Mouse (Mus musculus): ENCODE results near the gene Dtd1. TPM values are rescaled to one million over a fixed set of nuclear protein-coding genes. Genes with fewer than 3 reads are reported as not detected.

The Dtd1 gene
- polyA plus RNA-seq, 2 experiments from 2014 or later: 77.6 to 83.2 TPM

GRCm38 (mm10) chr2:144769118-144769496 lies 169.4 kb downstream of the Dtd1 start:
- no peak for ATAC-seq

GRCm38 (mm10) chr2:144769556-144769955 lies 169.9 kb downstream of the Dtd1 start:
- no peak for ATAC-seq

GRCm38 (mm10) chr2:144770452-144770941 lies 170.8 kb downstream of the Dtd1 start:
- no peak for ATAC-seq

GRCm38 (mm10) chr2:144771841-144772240 lies 172.1 kb downstream of the Dtd1 start:
- no peak for ATAC-seq

- ATAC-seq: no peak
Observed at GRCm38 (mm10) chr2:144774636-144775160, 175.0 kb downstream of the Dtd1 start.

GRCm38 (mm10) chr2:144775626-144776025 lies 175.9 kb downstream of the Dtd1 start:
- ATAC-seq: no peak

- no peak for ATAC-seq
Observed at GRCm38 (mm10) chr2:144779263-144779662, 179.6 kb downstream of the Dtd1 start.

- no peak for ATAC-seq
Observed at GRCm38 (mm10) chr2:144780731-144781130, 181.0 kb downstream of the Dtd1 start.

GRCm38 (mm10) chr2:144781871-144782270 lies 182.2 kb downstream of the Dtd1 start:
- no peak for ATAC-seq

- ATAC-seq: no peak
Observed at GRCm38 (mm10) chr2:144782481-144782880, 182.8 kb downstream of the Dtd1 start.

- no peak for ATAC-seq
Observed at GRCm38 (mm10) chr2:144783190-144783589, 183.5 kb downstream of the Dtd1 start.

GRCm38 (mm10) chr2:144783831-144784230 lies 184.1 kb downstream of the Dtd1 start:
- ATAC-seq: no peak

GRCm38 (mm10) chr2:144791671-144792294 lies 192.1 kb downstream of the Dtd1 start:
- no peak for ATAC-seq

GRCm38 (mm10) chr2:144797515-144797914 lies 197.8 kb downstream of the Dtd1 start:
- ATAC-seq: no peak

GRCm38 (mm10) chr2:144807766-144808754 lies 208.4 kb downstream of the Dtd1 start:
- ATAC-seq: no peak

Other genes with a start within 250 kb of the Dtd1 start
- gene Kat14, start 230.9 kb upstream of the Dtd1 start, polyA plus RNA-seq (2017; shearing (Covaris generic)): 10 to 100 TPM; 16.5 to 16.7 TPM
- 1 to 10 TPM in 1 of 2 experiments, not detected in 1; 1.8 TPM for gene Pet117, start 230.9 kb upstream of the Dtd1 start, polyA plus RNA-seq (2017; shearing (Covaris generic))
- under 1 TPM in 1 of 2 experiments, not detected in 1; 0.96 TPM for gene Dzank1, start 72.5 kb upstream of the Dtd1 start, polyA plus RNA-seq (2017; shearing (Covaris generic))
- 10 to 100 TPM; 22.8 to 25.4 TPM for gene Polr3f, start 72.2 kb upstream of the Dtd1 start, polyA plus RNA-seq (2017; shearing (Covaris generic))
- gene Rbbp9, start 49.0 kb upstream of the Dtd1 start, polyA plus RNA-seq (2017; shearing (Covaris generic)): 1 to 10 TPM; 8.5 to 9.6 TPM
- 100 to 1,000 TPM in 1 of 2 experiments, 10 to 100 TPM in 1; 74.5 to 101 TPM for gene Sec23b, start 43.7 kb upstream of the Dtd1 start, polyA plus RNA-seq (2017; shearing (Covaris generic))
- gene Smim26, start 5.8 kb upstream of the Dtd1 start, polyA plus RNA-seq (2017; shearing (Covaris generic)): 10 to 100 TPM; 18.1 to 28.9 TPM
- gene Scp2d1, start 223.8 kb downstream of the Dtd1 start, polyA plus RNA-seq (2017; shearing (Covaris generic)): not detected

All from CD4-positive, CD25-positive, alpha-beta regulatory T cell, adult 4 months (primary cell).